Mouse (Mus musculus) forebrain, embryonic 16.5 days (tissue): Measurements from ENCODE around the gene Camta2. TPM values are rescaled to one million over a fixed set of nuclear protein-coding genes. Genes with fewer than 3 reads are reported as not detected.
A peak's percentile ranks its signal among the peaks of the same experiment; 100 is the strongest.

Experiments used
- ATAC-seq: fragments of 200-750 bp; cut with Nextera tagmentation; 2 replicates; pipeline ENCODE4 v1.8.0; 2017; ENCODE audit warnings: mild to moderate bottlenecking, moderate library complexity
- H3K27ac ChIP-seq: fragments of 300-500 bp; sonication (generic); 2 replicates; pipeline ENCODE4 v1.5.1; 2014; ENCODE audit warnings: low read length, control low read depth
- H3K27me3 ChIP-seq: fragments of 300-500 bp; sonication (generic); replicated peaks from 2 replicates; pipeline ENCODE4 v1.6.1; 2014; ENCODE audit warnings: low read length; ENCODE audit not compliant: control insufficient read depth, insufficient read depth
- H3K36me3 ChIP-seq: fragments of 300-500 bp; sonication (generic); 2 replicates; pipeline ENCODE4 v1.6.1; 2014; ENCODE audit not compliant: control insufficient read depth, insufficient read depth
- H3K4me1 ChIP-seq: fragments of 300-500 bp; sonication (generic); replicated peaks from 2 replicates; pipeline ENCODE4 v1.6.1; 2014; ENCODE audit warnings: low read length; ENCODE audit not compliant: control insufficient read depth, insufficient read depth
- H3K4me2 ChIP-seq: fragments of 300-500 bp; sonication (generic); 2 replicates; pipeline ENCODE4 v1.6.1; 2014; ENCODE audit warnings: mild to moderate bottlenecking, low read length, control low read depth
- H3K4me3 ChIP-seq: fragments of 300-500 bp; sonication (generic); replicated peaks from 2 replicates; pipeline ENCODE4 v1.5.1; 2014; ENCODE audit warnings: mild to moderate bottlenecking, low read length, control low read depth
- H3K9ac ChIP-seq: fragments of 300-500 bp; sonication (generic); replicated peaks from 2 replicates; pipeline ENCODE4 v1.6.1; 2014; ENCODE audit warnings: low read depth, low read length, control low read depth
- H3K9me3 ChIP-seq: fragments of 300-500 bp; sonication (generic); 2 replicates; pipeline ENCODE4 v1.6.1; 2016; ENCODE audit warnings: low read length; ENCODE audit not compliant: control insufficient read depth
- WGBS: fragments of 180-500 bp; shearing (Covaris S2); extraction: QIAGEN DNeasy Blood & Tissue Kit; methylation state at CpG from one replicate; pipeline ENCODE4 v1.1.7; 2014; 5-methylcytosine and 5-hydroxymethylcytosine counted together
- polyA plus RNA-seq: library from polyadenylated mRNA; unstranded; fragments of >200 nt; fragmentation: Nextera tagmentation; extraction: Ambion mirVana; gene quantifications from 2 replicates; pipeline ENCODE4 v1.2.1, GENCODE M21; 2015

Camta2 gene
- polyA plus RNA-seq, 1 experiment from 2014 or later: 21.3 TPM

DNA sequence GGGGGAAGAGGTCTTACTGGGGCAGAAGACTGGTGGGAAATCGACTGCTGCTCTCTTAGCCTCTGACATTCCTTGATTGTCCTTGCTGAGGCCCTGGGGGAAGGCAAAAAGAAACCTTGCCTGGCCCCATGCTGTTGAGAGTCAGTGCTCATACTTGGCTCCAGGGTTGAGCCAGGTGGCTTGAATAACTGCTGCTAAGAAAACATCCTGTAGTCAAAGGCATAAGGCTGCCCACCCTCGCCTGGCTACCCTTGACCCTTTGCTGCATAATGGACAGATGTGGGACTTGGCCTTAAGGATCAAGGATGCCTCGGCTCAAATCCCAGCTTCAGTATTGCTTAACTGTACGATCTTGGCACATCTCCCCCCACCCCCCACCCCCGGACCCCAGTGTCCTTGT lies 30.6 kb upstream of the Camta2 start:
- Histone ChIP-seq H3K9me3 (no peaks in the 10 kb centered on the region), H3K27ac (no peak overlapping the region), H3K4me2 (no peak overlapping the region), H3K9ac (no peak overlapping the region), H3K4me3 (no peak overlapping the region), H3K27me3 (no peaks in the 10 kb centered on the region), H3K36me3 (0 out of 2 replicates have a peak, but pooled peaks cover 6% of the 10 kb centered on the region), H3K4me1 (no peaks in the 10 kb centered on the region)
- no peak for ATAC-seq
- 85% methylated on average over 5 of the region's 5 CpGs for WGBS

DNA sequence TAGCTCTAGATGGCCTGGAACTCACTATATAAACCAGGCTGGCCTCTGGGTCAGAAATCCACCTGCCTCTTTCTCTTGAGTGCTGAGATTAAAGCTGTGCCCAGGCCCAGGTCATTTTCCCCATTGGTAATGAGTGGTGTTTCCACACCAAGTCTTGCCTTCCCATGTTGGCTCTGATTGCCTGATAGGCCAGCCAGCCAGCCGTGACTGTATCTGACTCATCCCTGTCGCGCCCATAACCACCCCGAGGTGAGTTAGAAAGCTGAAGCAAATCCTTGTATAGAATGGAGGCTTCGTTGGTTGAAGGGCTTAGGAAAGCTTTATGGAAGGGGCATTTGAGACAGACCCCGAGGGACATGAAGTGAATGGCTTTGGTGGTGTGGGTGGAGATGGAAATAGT lies 27.9 kb upstream of the Camta2 start:
- no peaks in the 10 kb centered on the region for H3K27me3 ChIP-seq
- H3K4me1 ChIP-seq: no peaks in the 10 kb centered on the region
- no peak overlapping the region for H3K4me2 ChIP-seq
- H3K4me3 ChIP-seq: no peak overlapping the region
- H3K36me3 ChIP-seq: 0 out of 2 replicates have a peak, but pooled peaks cover 6% of the 10 kb centered on the region
- 94% methylated on average over 6 of the region's 6 CpGs for WGBS
- no peak overlapping the region for H3K9ac ChIP-seq
- no peak for ATAC-seq
- H3K27ac ChIP-seq: no peak overlapping the region
- no peaks in the 10 kb centered on the region for H3K9me3 ChIP-seq

DNA sequence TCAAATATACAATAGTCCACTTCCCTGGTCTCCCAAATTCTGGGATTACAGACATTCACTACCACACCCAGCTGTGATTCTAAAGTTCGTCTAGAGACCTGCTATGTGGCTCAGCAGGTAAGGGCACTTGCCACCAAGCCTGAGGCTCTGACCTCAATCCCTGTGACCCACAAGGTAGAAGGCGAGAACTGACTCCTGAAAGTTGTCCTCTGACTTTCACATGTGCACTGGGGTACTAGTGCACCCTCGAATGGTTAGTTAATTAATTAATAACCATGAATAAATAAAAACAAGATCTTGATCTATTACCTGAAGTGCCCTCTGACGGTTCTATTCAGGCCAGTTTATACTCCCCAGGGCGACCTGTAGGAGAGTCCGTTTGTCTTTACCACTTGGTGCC lies 25.3 kb upstream of the Camta2 start:
- no peak overlapping the region for H3K27ac ChIP-seq
- H3K9ac ChIP-seq: no peak overlapping the region
- H3K27me3 ChIP-seq: no peaks in the 10 kb centered on the region
- no peak for ATAC-seq
- H3K4me1 ChIP-seq: no peaks in the 10 kb centered on the region
- 88% methylated on average over 6 of the region's 6 CpGs for WGBS
- peaks cover 7% of the 10 kb centered on the region; the same call in 1 of the 2 replicates for H3K36me3 ChIP-seq
- H3K4me3 ChIP-seq: no peak overlapping the region
- H3K9me3 ChIP-seq: no peaks in the 10 kb centered on the region
- no peak overlapping the region for H3K4me2 ChIP-seq

DNA sequence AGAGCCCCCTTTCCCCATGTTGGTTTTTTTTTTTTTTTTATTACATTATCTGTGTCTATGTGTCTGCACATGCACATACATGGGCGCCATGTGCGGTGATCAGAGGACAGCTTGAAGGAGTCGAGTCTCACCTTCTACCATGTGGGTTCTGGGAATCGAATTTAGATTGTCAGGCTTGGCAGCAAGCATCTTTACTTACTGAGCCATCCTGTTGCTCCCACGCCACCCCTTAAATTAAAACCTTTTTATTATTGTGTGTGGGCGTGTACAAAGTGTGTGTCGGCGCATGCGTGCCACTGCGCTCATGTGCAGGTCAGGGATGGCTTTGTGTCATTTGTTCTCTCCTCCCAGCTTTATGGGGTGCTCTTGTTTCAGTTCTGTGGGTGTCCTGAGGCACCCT lies 23.1 kb upstream of the Camta2 start:
- no peaks in the 10 kb centered on the region for H3K9me3 ChIP-seq
- WGBS: 93% methylated on average over 10 of the region's 10 CpGs
- H3K27ac ChIP-seq: no peak overlapping the region
- H3K4me1 ChIP-seq: no peaks in the 10 kb centered on the region
- ATAC-seq: no peak
- H3K36me3 ChIP-seq: peaks cover 15% of the 10 kb centered on the region
- H3K4me2 ChIP-seq: no peak overlapping the region
- H3K9ac ChIP-seq: no peak overlapping the region
- H3K27me3 ChIP-seq: no peaks in the 10 kb centered on the region
- no peak overlapping the region for H3K4me3 ChIP-seq

DNA sequence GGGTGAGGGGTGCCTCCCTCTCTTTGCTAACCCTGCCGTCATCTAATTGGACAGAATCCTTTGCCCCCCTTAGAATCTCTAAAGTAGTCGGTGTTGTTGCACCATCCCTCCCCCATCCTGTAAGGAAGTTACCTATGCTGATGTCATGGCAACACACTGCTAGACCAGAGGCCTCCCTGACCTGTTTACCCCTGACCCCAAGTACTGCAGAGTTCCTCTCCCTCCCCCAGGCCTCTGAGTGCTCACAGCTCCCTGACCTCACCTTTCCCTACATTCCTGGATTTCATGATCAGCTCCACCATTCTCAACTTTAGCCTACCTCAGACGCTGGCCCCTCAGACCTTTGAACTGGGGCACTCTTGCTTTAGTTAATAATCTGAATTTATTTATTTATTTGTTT lies 18.2 kb upstream of the Camta2 start:
- WGBS: 89% methylated on average over 3 of the region's 3 CpGs
- Histone ChIP-seq H3K4me3 (no peak overlapping the region), H3K9ac (no peak overlapping the region), H3K36me3 (peaks cover 27% of the 10 kb centered on the region), H3K4me2 (no peak overlapping the region), H3K27me3 (no peaks in the 10 kb centered on the region), H3K9me3 (no peaks in the 10 kb centered on the region), H3K4me1 (peaks cover 13% of the 10 kb centered on the region), H3K27ac (no peak overlapping the region)
- no peak for ATAC-seq

DNA sequence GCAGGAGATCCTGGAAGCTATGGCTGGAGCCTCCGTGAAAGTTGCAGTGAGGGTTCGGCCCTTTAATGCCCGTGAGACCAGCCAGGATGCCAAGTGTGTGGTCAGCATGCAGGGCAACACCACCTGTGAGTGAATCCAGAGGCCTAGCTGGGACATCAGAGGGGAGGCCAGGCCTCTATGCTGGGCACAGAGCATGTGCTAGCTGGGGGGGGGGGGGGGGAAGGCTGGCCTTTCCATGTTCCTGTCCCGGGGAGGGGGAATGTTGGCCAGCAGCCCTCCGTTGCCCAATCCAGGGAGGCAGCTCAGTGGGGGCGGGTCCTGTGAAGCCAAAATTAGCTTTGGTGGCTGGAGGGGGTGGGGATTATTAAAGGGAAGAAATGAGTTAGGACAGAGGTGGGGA lies 14.9 kb upstream of the Camta2 start:
- H3K9ac ChIP-seq: no peak overlapping the region
- peaks cover 22% of the 10 kb centered on the region for H3K4me1 ChIP-seq
- no peaks in the 10 kb centered on the region for H3K27me3 ChIP-seq
- H3K36me3 ChIP-seq: peaks cover 22% of the 10 kb centered on the region
- no peak for ATAC-seq
- WGBS: 80% methylated on average over 6 of the region's 6 CpGs
- H3K9me3 ChIP-seq: no peaks in the 10 kb centered on the region
- H3K4me2 ChIP-seq: no peak overlapping the region
- no peak overlapping the region for H3K4me3 ChIP-seq
- no peak overlapping the region for H3K27ac ChIP-seq

DNA sequence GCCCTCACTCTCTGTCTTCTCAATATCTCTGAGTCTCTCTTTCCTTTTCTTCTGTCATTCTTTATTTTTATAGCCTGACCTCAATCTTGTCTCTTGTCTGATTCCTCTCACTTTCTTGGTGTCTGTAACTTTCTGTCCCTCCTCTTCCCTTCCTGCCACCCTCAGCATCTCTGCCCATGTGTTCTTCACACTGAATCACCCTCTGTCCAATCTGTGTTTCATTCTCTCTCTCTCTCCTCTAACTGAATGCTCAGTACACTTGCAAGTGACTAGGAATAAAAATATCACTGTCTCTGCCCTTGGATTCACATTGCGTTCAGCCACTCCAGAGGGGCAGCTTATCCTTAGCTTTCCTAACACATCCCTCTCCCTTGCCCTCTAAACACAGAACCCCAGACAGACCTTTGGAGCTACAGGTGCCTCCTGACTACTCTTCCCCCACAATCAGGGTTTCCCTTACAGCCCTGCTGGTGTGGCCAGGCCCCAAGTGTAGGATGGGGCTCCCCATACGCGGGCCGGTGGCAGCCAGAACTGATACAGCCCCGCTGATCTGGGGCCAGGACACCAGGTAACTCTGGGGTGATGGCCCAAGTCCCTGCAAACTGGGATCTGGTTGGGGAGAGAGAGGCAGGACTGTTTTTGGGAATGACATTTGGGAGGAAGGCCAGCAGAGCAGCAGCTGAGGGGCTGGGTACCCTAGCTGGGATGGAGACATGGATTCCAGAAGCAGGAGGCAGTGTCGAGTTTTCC lies 14.3 kb upstream of the Camta2 start:
- H3K4me1 ChIP-seq: peaks cover 22% of the 10 kb centered on the region
- H3K27ac ChIP-seq: no peak overlapping the region
- WGBS: 85% methylated on average over 6 of the region's 6 CpGs
- ATAC-seq: no peak
- no peaks in the 10 kb centered on the region for H3K27me3 ChIP-seq
- H3K9ac ChIP-seq: no peak overlapping the region; the same call in 1 of the 2 replicates
- H3K4me3 ChIP-seq: no peak overlapping the region
- H3K4me2 ChIP-seq: no peak overlapping the region
- H3K36me3 ChIP-seq: peaks cover 17% of the 10 kb centered on the region
- no peaks in the 10 kb centered on the region for H3K9me3 ChIP-seq

DNA sequence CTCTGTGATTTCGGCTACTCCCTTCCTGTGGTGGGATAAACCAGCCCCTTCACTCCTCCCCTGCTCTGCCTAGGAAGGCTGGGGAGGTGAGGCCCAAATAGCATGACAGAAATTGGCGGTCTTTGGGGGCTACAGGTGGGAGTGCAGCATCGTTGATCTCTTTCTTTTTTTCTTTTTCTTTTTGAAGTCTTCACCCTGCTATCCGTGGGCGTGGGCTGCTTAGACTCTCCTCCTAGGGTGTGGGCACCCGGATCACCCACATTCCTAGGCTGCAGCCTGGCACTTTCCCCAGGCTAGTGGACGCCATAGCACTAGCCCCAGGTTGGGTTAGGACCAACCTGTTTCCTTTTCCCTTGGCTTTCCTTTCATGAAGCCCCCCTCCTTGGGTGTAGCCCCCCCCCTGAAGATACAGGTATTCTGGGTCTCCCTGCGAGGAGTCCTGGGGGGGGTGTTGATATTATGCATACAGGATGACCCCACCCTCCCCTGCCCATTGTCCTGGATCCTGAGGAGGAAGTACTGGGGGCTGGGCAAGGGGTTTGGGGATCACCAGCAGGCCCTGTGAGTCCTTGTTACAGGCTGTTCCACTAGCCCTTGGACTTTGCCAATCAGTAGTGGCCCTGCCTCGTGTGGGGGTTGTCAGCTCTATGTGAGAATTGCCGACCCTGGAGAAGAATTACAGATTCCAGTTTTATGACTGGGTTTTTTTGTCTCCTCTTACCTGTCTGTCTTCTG lies 13.5 kb upstream of the Camta2 start:
- peak; percentile 6; the same call in 1 of the 2 replicates for ATAC-seq
- no peaks in the 10 kb centered on the region for H3K27me3 ChIP-seq
- no peak overlapping the region for H3K27ac ChIP-seq
- no peaks in the 10 kb centered on the region for H3K9me3 ChIP-seq
- 11% methylated on average over 10 of the region's 10 CpGs for WGBS
- peak overlapping the region; percentile 91 for H3K4me3 ChIP-seq
- peaks cover 22% of the 10 kb centered on the region for H3K4me1 ChIP-seq
- peaks cover 12% of the 10 kb centered on the region for H3K36me3 ChIP-seq
- peak overlapping the region; percentile 68 for H3K4me2 ChIP-seq
- peak overlapping the region; percentile 85 for H3K9ac ChIP-seq

DNA sequence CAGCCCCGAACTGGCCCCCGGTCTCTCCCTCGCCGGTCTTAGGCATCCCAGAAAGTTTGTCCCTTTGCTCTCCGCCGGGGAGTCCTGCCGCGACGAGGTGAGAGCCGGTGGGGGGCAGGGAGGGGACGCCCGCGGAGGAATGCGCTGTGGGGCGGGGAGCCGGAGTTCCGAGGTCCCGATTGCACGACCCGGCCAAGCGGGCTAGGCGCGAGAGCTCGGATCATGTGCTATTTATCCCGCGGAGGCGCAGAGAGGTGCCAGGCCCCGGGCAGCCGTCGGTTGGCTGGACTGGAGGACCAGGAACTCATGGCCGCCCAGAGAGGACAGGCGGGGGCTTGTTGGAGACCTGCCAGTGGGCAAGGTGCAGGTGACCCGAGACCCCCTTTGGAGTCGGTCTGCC lies 12.7 kb upstream of the Camta2 start:
- Histone ChIP-seq H3K4me3 (peak overlapping the region; percentile 91), H3K4me2 (peak overlapping the region; percentile 68), H3K27me3 (no peaks in the 10 kb centered on the region), H3K36me3 (peaks cover 12% of the 10 kb centered on the region), H3K27ac (peak overlapping the region; percentile 85), H3K4me1 (peaks cover 22% of the 10 kb centered on the region), H3K9ac (peak overlapping the region; percentile 85), H3K9me3 (no peaks in the 10 kb centered on the region)
- WGBS: under 1% methylated on average over 34 of the region's 34 CpGs
- ATAC-seq: peak; percentile 39
